Mouse (Mus musculus) kidney, postnatal 0 days (tissue): Measurements from ENCODE around the gene Mob3c. TPM values are rescaled to one million over a fixed set of nuclear protein-coding genes. Genes with fewer than 3 reads are reported as not detected.

Experiments used
- ATAC-seq: fragments of 200-750 bp; cut with Nextera tagmentation; replicated peaks from 2 replicates; pipeline ENCODE4 v1.8.0; 2017; ENCODE audit warnings: low read depth, moderate number of reproducible peaks, moderate TSS enrichment, moderate library complexity; ENCODE audit not compliant: low FRiP score
- DNase-seq: peaks from one replicate; pipeline ENCODE4 v3.0.0-alpha.2; 2016; ENCODE audit warnings: low spot score
- H3K27ac ChIP-seq: fragments of 300-500 bp; sonication (generic); 2 replicates; pipeline ENCODE4 v1.5.1; 2014; ENCODE audit warnings: mild to moderate bottlenecking
- H3K27me3 ChIP-seq: fragments of 300-500 bp; sonication (generic); 2 replicates; pipeline ENCODE4 v1.6.1; 2014; ENCODE audit warnings: low read length, mixed read lengths; ENCODE audit not compliant: insufficient read depth
- H3K36me3 ChIP-seq: fragments of 300-500 bp; sonication (generic); 2 replicates; pipeline ENCODE4 v1.6.1; 2014; ENCODE audit warnings: low read length, mixed read lengths; ENCODE audit not compliant: insufficient read depth
- H3K4me1 ChIP-seq: fragments of 300-500 bp; sonication (generic); replicated peaks from 2 replicates; pipeline ENCODE4 v1.6.1; 2014; ENCODE audit warnings: antibody characterized with exemption, low read length, mixed read lengths; ENCODE audit not compliant: insufficient read depth
- H3K4me2 ChIP-seq: fragments of 300-500 bp; sonication (generic); 2 replicates; pipeline ENCODE4 v1.6.1; 2014; ENCODE audit warnings: mild to moderate bottlenecking, low read length, moderate library complexity, mixed read lengths
- H3K4me3 ChIP-seq: fragments of 300-500 bp; sonication (generic); replicated peaks from 2 replicates; pipeline ENCODE4 v1.5.1; 2014; ENCODE audit warnings: low read depth, low read length
- H3K9ac ChIP-seq: fragments of 300-500 bp; sonication (generic); 2 replicates; pipeline ENCODE4 v1.6.1; 2014; ENCODE audit warnings: low read depth, low read length
- H3K9me3 ChIP-seq: fragments of 300-500 bp; sonication (generic); replicated peaks from 2 replicates; pipeline ENCODE4 v1.6.1; 2016; ENCODE audit warnings: low read length, inconsistent platforms, mixed read lengths
- CTCF ChIP-seq: IDR thresholded peaks from 2 replicates; pipeline ENCODE4 v1.5.1; 2016; ENCODE audit warnings: antibody characterized with exemption, low read depth, mild to moderate bottlenecking, moderate library complexity
- WGBS: fragments of 180-500 bp; shearing (Covaris S2); extraction: QIAGEN DNeasy Blood & Tissue Kit; methylation state at CpG from one replicate; pipeline ENCODE4 v1.1.7; 2014; 5-methylcytosine and 5-hydroxymethylcytosine counted together
- polyA plus RNA-seq: library from polyadenylated mRNA; unstranded; fragments of >200 nt; fragmentation: Nextera tagmentation; extraction: Ambion mirVana; gene quantifications from 2 replicates; pipeline ENCODE4 v1.2.1, GENCODE M21; 2015

The Mob3c gene
- polyA plus RNA-seq, 1 experiment from 2014 or later = 7.4 TPM

DNA sequence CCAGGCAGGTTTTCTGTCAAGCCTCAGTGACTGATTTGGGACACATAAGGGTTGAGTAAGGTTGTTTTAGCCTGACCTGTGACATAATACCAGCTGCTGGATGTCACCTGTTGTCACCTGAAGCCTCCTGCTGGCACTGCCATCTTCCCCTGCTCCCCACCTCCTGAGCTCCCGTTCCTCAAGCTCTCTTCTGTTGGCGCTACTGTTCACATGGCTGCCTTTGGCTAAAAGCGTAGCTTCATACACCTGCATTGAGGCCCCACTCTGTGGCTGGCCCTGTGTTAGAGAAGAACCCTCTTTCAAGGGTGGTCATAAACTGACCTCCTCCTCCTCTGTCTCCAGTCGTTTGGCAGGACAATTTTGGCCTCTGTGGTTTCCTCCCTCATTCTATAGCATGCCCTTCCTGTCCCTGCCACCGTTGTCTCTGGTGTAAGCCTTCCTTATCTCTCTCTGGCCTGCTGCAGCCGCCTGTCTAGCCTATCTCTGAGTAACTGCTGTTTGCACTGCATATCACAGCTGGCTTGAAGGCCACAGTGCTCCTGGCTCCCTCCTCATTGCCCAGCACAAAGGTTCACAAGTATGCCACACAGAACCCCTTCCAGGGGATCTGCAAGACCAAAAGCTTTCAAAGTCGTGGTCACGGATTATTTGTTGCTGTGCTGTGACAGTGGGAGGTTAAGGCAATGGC lies 21.2 kb downstream of the Mob3c start:
- 57% methylated on average over 8 of the region's 8 CpGs for WGBS
- no peaks in the 10 kb centered on the region for H3K4me1 ChIP-seq
- H3K4me2 ChIP-seq = no peak overlapping the region
- TF ChIP-seq CTCF = no peak
- DNase-seq (no peak), ATAC-seq (no peak)
- H3K27me3 ChIP-seq = no peaks in the 10 kb centered on the region
- no peaks in the 10 kb centered on the region for H3K9me3 ChIP-seq
- no peak overlapping the region for H3K4me3 ChIP-seq
- H3K27ac ChIP-seq = no peak overlapping the region
- H3K36me3 ChIP-seq = 0 out of 2 replicates have a peak, but pooled peaks cover 25% of the 10 kb centered on the region
- H3K9ac ChIP-seq = no peak overlapping the region

DNA sequence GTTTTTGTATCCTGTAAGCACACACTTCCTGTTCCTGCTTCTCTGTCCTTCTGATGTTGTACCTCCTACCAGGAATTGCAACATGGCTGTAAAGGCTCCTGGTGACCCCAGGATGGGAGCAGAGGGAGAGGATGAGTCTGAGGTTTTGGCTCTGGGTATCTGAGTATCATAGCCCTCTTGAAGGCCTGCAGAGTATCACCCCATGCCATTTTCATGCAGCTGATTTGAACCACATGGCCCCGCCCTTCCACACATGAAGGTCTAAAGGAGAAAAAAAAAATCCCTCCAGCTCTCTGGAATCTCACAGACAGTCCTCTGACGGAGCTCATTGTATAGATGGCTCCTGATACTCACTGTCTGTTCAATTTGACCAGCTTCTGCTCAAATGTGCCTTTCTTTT lies 22.2 kb downstream of the Mob3c start:
- 86% methylated on average over 2 of the region's 2 CpGs for WGBS
- no peaks in the 10 kb centered on the region for H3K27me3 ChIP-seq
- ATAC-seq = no peak

DNA sequence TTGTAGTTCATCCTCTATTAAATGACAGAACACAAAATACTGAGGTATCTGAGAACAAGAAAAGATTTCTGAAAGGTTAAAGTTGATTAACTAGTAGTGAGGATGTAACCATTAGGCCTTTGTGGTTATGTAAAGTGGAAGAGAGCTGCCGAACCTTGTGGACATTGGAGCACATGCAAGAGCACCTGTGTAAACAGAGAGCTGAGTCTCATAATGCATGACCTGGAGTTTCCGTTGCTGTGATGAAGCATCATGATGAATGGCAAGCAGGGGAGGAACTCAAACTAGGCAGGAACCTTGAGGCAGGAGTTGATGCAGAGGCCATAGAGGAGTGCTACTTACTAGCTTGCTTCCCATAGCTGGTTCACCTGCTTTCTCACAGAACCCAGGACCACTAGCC lies 22.7 kb downstream of the Mob3c start:
- no peaks in the 10 kb centered on the region for H3K4me1 ChIP-seq
- ATAC-seq (no peak), DNase-seq (no peak)
- no peaks in the 10 kb centered on the region for H3K9me3 ChIP-seq
- H3K4me2 ChIP-seq = no peak overlapping the region
- no peak overlapping the region for H3K4me3 ChIP-seq
- 0 out of 2 replicates have a peak, but pooled peaks cover 25% of the 10 kb centered on the region for H3K36me3 ChIP-seq
- H3K27me3 ChIP-seq = no peaks in the 10 kb centered on the region
- 22% methylated on average over 2 of the region's 2 CpGs for WGBS
- TF ChIP-seq CTCF = no peak
- H3K9ac ChIP-seq = no peak overlapping the region
- H3K27ac ChIP-seq = no peak overlapping the region

More for the DNA sequence above, 22.2 kb downstream of the Mob3c start:
- no peak overlapping the region for H3K27ac ChIP-seq
- 0 out of 2 replicates have a peak, but pooled peaks cover 25% of the 10 kb centered on the region for H3K36me3 ChIP-seq
- H3K9ac ChIP-seq = no peak overlapping the region
- H3K4me3 ChIP-seq = no peak overlapping the region
- H3K4me2 ChIP-seq = no peak overlapping the region
- no peak for TF ChIP-seq CTCF
- no peaks in the 10 kb centered on the region for H3K9me3 ChIP-seq
- DNase-seq = no peak
- no peaks in the 10 kb centered on the region for H3K4me1 ChIP-seq

DNA sequence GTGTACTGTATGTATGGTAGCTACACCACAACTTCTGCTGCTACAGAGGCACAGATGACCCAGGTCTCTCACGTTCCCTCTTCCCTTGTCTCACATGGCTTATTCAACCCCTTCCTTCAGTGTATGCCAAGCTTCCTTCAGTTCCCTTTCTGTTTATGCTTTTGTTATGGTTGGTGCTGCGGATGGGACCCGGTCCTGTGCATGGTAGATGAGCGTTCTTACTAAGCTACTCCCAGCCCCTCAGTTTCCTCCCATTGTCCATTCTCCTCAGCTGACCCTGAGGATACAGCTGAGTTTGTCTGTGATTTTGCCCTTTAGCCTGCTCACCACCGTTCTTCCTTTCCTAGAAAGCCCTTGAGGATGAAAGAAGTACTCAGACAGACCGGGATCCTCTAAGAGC lies 23.7 kb downstream of the Mob3c start:
- WGBS = 79% methylated on average over 6 of the region's 6 CpGs
- Histone ChIP-seq H3K4me1 (no peaks in the 10 kb centered on the region), H3K27me3 (no peaks in the 10 kb centered on the region), H3K9me3 (no peaks in the 10 kb centered on the region), H3K36me3 (0 out of 2 replicates have a peak, but pooled peaks cover 25% of the 10 kb centered on the region), H3K9ac (no peak overlapping the region), H3K4me3 (no peak overlapping the region), H3K27ac (no peak overlapping the region), H3K4me2 (no peak overlapping the region)
- ATAC-seq (no peak), DNase-seq (no peak)
- TF ChIP-seq CTCF = no peak

DNA sequence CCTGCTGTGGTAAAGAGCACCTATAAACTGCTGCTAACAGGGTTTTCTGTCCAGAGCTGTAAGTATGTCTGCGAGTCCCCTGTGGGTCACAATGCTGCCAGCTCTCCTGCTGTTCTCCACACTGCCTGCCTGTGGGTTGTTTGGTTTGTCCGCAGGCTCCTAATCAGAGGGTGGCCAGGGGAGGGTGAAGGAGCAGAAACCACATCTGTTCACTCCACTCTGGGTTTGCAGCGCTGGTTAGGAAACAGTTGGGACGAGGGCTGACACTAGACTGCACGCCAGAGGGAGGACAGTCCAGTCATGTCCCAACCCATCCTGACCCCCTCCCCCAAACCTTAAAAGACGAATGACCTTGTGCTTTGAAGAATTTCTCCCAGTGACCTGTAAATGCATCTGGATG lies 27.2 kb downstream of the Mob3c start:
- H3K9ac ChIP-seq = no peak overlapping the region
- no peak overlapping the region for H3K4me2 ChIP-seq
- 0 out of 2 replicates have a peak, but pooled peaks cover 17% of the 10 kb centered on the region for H3K36me3 ChIP-seq
- H3K4me1 ChIP-seq = no peaks in the 10 kb centered on the region
- 51% methylated on average over 6 of the region's 6 CpGs for WGBS
- H3K27ac ChIP-seq = no peak overlapping the region
- H3K4me3 ChIP-seq = no peak overlapping the region
- no peaks in the 10 kb centered on the region for H3K9me3 ChIP-seq
- ATAC-seq (no peak), DNase-seq (no peak)
- no peak for TF ChIP-seq CTCF
- H3K27me3 ChIP-seq = no peaks in the 10 kb centered on the region

DNA sequence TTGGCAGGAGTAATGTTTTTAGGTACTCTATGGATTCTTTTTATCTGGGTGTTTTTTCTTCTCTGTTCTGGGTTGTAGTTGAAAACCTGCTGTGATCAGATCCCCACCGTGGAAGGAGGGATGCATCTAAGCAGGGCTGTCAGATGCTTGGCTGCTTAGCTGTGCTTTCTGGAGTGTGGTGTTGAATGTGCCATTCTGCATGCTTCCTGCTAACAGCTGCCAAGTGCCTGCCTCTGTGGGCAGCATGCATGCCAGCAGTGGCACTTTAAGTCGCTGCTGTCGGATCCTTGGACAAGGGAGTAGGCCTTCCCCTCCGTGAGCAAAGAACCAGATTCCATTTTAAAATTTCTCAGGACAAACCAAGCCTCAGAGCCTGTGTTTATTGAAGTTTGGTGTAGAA lies 27.7 kb downstream of the Mob3c start:
- no peaks in the 10 kb centered on the region for H3K9me3 ChIP-seq
- 78% methylated on average over 4 of the region's 4 CpGs for WGBS
- no peaks in the 10 kb centered on the region for H3K27me3 ChIP-seq
- no peaks in the 10 kb centered on the region for H3K4me1 ChIP-seq
- TF ChIP-seq CTCF = no peak
- ATAC-seq (no peak), DNase-seq (no peak)
- no peak overlapping the region for H3K27ac ChIP-seq
- H3K4me3 ChIP-seq = no peak overlapping the region
- H3K36me3 ChIP-seq = 0 out of 2 replicates have a peak, but pooled peaks cover 14% of the 10 kb centered on the region
- no peak overlapping the region for H3K4me2 ChIP-seq
- no peak overlapping the region for H3K9ac ChIP-seq
